Mouse (Mus musculus) 3134 (cell line): Measurements from ENCODE around the gene Vmn2r40.
"Not testable (repeated sequence)": the region's sequence is repeated elsewhere in the genome, so short reads cannot be mapped to it uniquely, and the experiment has no call there.

Experiments used
- DNase-seq: peaks from one replicate; pipeline ENCODE4 v3.0.0-alpha.2; 2011; ENCODE audit warnings: low spot score; ENCODE audit not compliant: insufficient read length; ENCODE audit errors: extremely low read depth

Vmn2r40 gene

GRCm38 (mm10) chr7:8931335-8931734 is at the start of gene Vmn2r40:
Gene Vmn2r40 (minus strand): TSS chr7:8931435.
- not testable (repeated sequence) for DNase-seq
